Mouse (Mus musculus) hindbrain, embryonic 12.5 days (tissue): Measurements from ENCODE around the gene Slc25a30. TPM values are rescaled to one million over a fixed set of nuclear protein-coding genes. Genes with fewer than 3 reads are reported as not detected.
A peak's percentile ranks its signal among the peaks of the same experiment; 100 is the strongest.
"Not testable (repeated sequence)": the region's sequence is repeated elsewhere in the genome, so short reads cannot be mapped to it uniquely, and the experiment has no call there.

Experiments used
- ATAC-seq: fragments of 200-750 bp; cut with Nextera tagmentation; 2 replicates; pipeline ENCODE4 v1.8.0; 2017; ENCODE audit warnings: moderate TSS enrichment; ENCODE audit not compliant: low FRiP score
- H3K27ac ChIP-seq: fragments of 300-500 bp; sonication (generic); 2 replicates; pipeline ENCODE4 v1.5.1; 2016; ENCODE audit warnings: mild to moderate bottlenecking
- H3K27me3 ChIP-seq: fragments of 300-500 bp; sonication (generic); 2 replicates; pipeline ENCODE4 v1.6.1; 2016; ENCODE audit warnings: mild to moderate bottlenecking
- H3K36me3 ChIP-seq: fragments of 300-500 bp; sonication (generic); 2 replicates; pipeline ENCODE4 v1.6.1; 2016; ENCODE audit warnings: mild to moderate bottlenecking
- H3K4me1 ChIP-seq: fragments of 300-500 bp; sonication (generic); 2 replicates; pipeline ENCODE4 v1.6.1; 2016
- H3K4me2 ChIP-seq: fragments of 300-500 bp; sonication (generic); replicated peaks from 2 replicates; pipeline ENCODE4 v1.6.1; 2016; ENCODE audit warnings: mild to moderate bottlenecking
- H3K4me3 ChIP-seq: fragments of 300-500 bp; sonication (generic); 2 replicates; pipeline ENCODE4 v1.5.1; 2016; ENCODE audit warnings: mild to moderate bottlenecking
- H3K9ac ChIP-seq: fragments of 300-500 bp; sonication (generic); 2 replicates; pipeline ENCODE4 v1.6.1; 2016; ENCODE audit warnings: mild to moderate bottlenecking, moderate library complexity
- H3K9me3 ChIP-seq: fragments of 300-500 bp; sonication (generic); replicated peaks from 2 replicates; pipeline ENCODE4 v1.6.1; 2016; ENCODE audit warnings: mild to moderate bottlenecking
- WGBS: fragments of 180-500 bp; shearing (Covaris S2); methylation state at CpG from one replicate; pipeline ENCODE4 v1.1.7; 2016; 5-methylcytosine and 5-hydroxymethylcytosine counted together
- polyA plus RNA-seq: library from polyadenylated mRNA; unstranded; fragments of >200 nt; fragmentation: Nextera tagmentation; extraction: Ambion mirVana; gene quantifications from 2 replicates; pipeline ENCODE4 v1.2.1, GENCODE M21; 2016

The Slc25a30 gene
- polyA plus RNA-seq, result 7.8 and 9.3 TPM in 2 replicates

GRCm38 (mm10) chr14:75786868-75787793 is at the start of gene Slc25a30:
Gene Slc25a30 (minus strand): TSS chr14:75787037.
- H3K4me3 ChIP-seq, result peak within 1 kb of the TSS; percentile 72
- peak within 1 kb of the TSS; percentile 83 for H3K9ac ChIP-seq
- H3K4me1 ChIP-seq, result peaks cover 3% of the 10 kb centered on the region; the same call in 1 of the 2 replicates
- H3K27ac ChIP-seq, result peak within 1 kb of the TSS; percentile 95
- peak; percentile 99 for ATAC-seq
- H3K4me2 ChIP-seq, result peak within 1 kb of the TSS; percentile 71
- peaks cover 17% of the 10 kb centered on the region for H3K27me3 ChIP-seq
- H3K36me3 ChIP-seq, result no peaks in the 10 kb centered on the region
- 8% methylated on average over 51 of the region's 51 CpGs for WGBS
- no peaks in the 10 kb centered on the region for H3K9me3 ChIP-seq

GRCm38 (mm10) chr14:75836579-75836978 is 49.7 kb upstream of the Slc25a30 start:
- no peak for ATAC-seq
- Histone ChIP-seq H3K9ac (no peak overlapping the region), H3K27ac (no peak overlapping the region), H3K4me3 (no peak overlapping the region), H3K9me3 (no peaks in the 10 kb centered on the region), H3K36me3 (no peaks in the 10 kb centered on the region), H3K4me1 (peaks cover 30% of the 10 kb centered on the region), H3K27me3 (no peaks in the 10 kb centered on the region; the same call in 1 of the 2 replicates), H3K4me2 (no peak overlapping the region)
- 98% methylated on average over 3 of the region's 3 CpGs for WGBS

- Histone ChIP-seq H3K4me2 (peak overlapping the region; percentile 88), H3K36me3 (no peaks in the 10 kb centered on the region), H3K4me3 (peak overlapping the region; percentile 39), H3K9me3 (no peaks in the 10 kb centered on the region), H3K9ac (peak overlapping the region; percentile 63), H3K27ac (peak overlapping the region; percentile 90), H3K4me1 (peaks cover 30% of the 10 kb centered on the region), H3K27me3 (no peaks in the 10 kb centered on the region; the same call in 1 of the 2 replicates)
- peak; percentile 23 for ATAC-seq
- WGBS, result under 1% methylated on average over 16 of the region's 16 CpGs
Measured at GRCm38 (mm10) chr14:75834739-75835381, 48.0 kb upstream of the Slc25a30 start.

GRCm38 (mm10) chr14:75834251-75834738 is 47.5 kb upstream of the Slc25a30 start:
- H3K9me3 ChIP-seq, result no peaks in the 10 kb centered on the region
- peak overlapping the region; percentile 39 for H3K4me3 ChIP-seq
- H3K4me1 ChIP-seq, result peaks cover 30% of the 10 kb centered on the region
- H3K27ac ChIP-seq, result peak overlapping the region; percentile 90
- 0% methylated on average over 10 of the region's 10 CpGs for WGBS
- H3K4me2 ChIP-seq, result peak overlapping the region; percentile 88
- ATAC-seq, result peak; percentile 79
- no peaks in the 10 kb centered on the region; the same call in 1 of the 2 replicates for H3K27me3 ChIP-seq
- H3K9ac ChIP-seq, result peak overlapping the region; percentile 63
- H3K36me3 ChIP-seq, result no peaks in the 10 kb centered on the region

- Histone ChIP-seq H3K4me2 (peak overlapping the region; percentile 88), H3K27me3 (peaks cover 6% of the 10 kb centered on the region), H3K9ac (peak overlapping the region; percentile 41), H3K27ac (peak overlapping the region; percentile 90), H3K4me3 (peak overlapping the region; percentile 39), H3K36me3 (no peaks in the 10 kb centered on the region), H3K9me3 (no peaks in the 10 kb centered on the region), H3K4me1 (peaks cover 34% of the 10 kb centered on the region)
- peak; percentile 21 for ATAC-seq
- WGBS, result 5% methylated on average over 12 of the region's 12 CpGs
Measured at GRCm38 (mm10) chr14:75833546-75834250, 46.9 kb upstream of the Slc25a30 start.

GRCm38 (mm10) chr14:75832982-75833381 is 46.1 kb upstream of the Slc25a30 start:
- Histone ChIP-seq H3K27ac (no peak overlapping the region), H3K36me3 (no peaks in the 10 kb centered on the region), H3K27me3 (peaks cover 13% of the 10 kb centered on the region), H3K4me1 (peaks cover 40% of the 10 kb centered on the region), H3K4me3 (no peak overlapping the region), H3K9me3 (no peaks in the 10 kb centered on the region), H3K4me2 (peak overlapping the region; percentile 88), H3K9ac (no peak overlapping the region)
- 28% methylated on average over 4 of the region's 4 CpGs for WGBS
- ATAC-seq, result no peak

GRCm38 (mm10) chr14:75832031-75832430 is 45.2 kb upstream of the Slc25a30 start:
- H3K9ac ChIP-seq, result no peak overlapping the region
- ATAC-seq, result no peak
- H3K4me2 ChIP-seq, result no peak overlapping the region
- H3K27ac ChIP-seq, result no peak overlapping the region
- WGBS, result 89% methylated on average over 2 of the region's 2 CpGs
- no peaks in the 10 kb centered on the region for H3K36me3 ChIP-seq
- H3K9me3 ChIP-seq, result no peaks in the 10 kb centered on the region
- peaks cover 16% of the 10 kb centered on the region for H3K27me3 ChIP-seq
- H3K4me1 ChIP-seq, result peaks cover 37% of the 10 kb centered on the region
- no peak overlapping the region for H3K4me3 ChIP-seq

- Histone ChIP-seq H3K4me1 (peaks cover 30% of the 10 kb centered on the region), H3K4me2 (peak overlapping the region; percentile 55; the same call in 1 of the 2 replicates), H3K27me3 (peaks cover 16% of the 10 kb centered on the region)
- not testable (repeated sequence) for H3K9me3 ChIP-seq, ATAC-seq, H3K27ac ChIP-seq, H3K36me3 ChIP-seq, H3K9ac ChIP-seq, H3K4me3 ChIP-seq
- 68% methylated on average over 14 of the region's 14 CpGs for WGBS
Measured at GRCm38 (mm10) chr14:75829817-75830216, 43.0 kb upstream of the Slc25a30 start.

GRCm38 (mm10) chr14:75828866-75829806 is 42.3 kb upstream of the Slc25a30 start:
- peaks cover 16% of the 10 kb centered on the region for H3K27me3 ChIP-seq
- no peaks in the 10 kb centered on the region for H3K36me3 ChIP-seq
- peak overlapping the region; percentile 55 for H3K4me2 ChIP-seq
- WGBS, result 9% methylated on average over 32 of the region's 32 CpGs
- H3K27ac ChIP-seq, result no peak overlapping the region
- H3K9me3 ChIP-seq, result no peaks in the 10 kb centered on the region
- H3K4me1 ChIP-seq, result peaks cover 23% of the 10 kb centered on the region
- ATAC-seq, result no peak
- peak overlapping the region; percentile 25 for H3K4me3 ChIP-seq
- H3K9ac ChIP-seq, result peak overlapping the region; percentile 39; the same call in 1 of the 2 replicates

GRCm38 (mm10) chr14:75828221-75828620 is 41.4 kb upstream of the Slc25a30 start:
- no peaks in the 10 kb centered on the region for H3K9me3 ChIP-seq
- H3K4me1 ChIP-seq, result 0 out of 2 replicates have a peak, but pooled peaks cover 14% of the 10 kb centered on the region
- H3K27me3 ChIP-seq, result peaks cover 16% of the 10 kb centered on the region
- H3K27ac ChIP-seq, result no peak overlapping the region
- no peak overlapping the region for H3K4me3 ChIP-seq
- 34% methylated on average over 11 of the region's 11 CpGs for whole genome bisulfite sequencing
- no peak overlapping the region for H3K4me2 ChIP-seq
- no peaks in the 10 kb centered on the region for H3K36me3 ChIP-seq
- ATAC-seq, result no peak
- H3K9ac ChIP-seq, result no peak overlapping the region
